Mouse (Mus musculus) spleen, postnatal 36 days (tissue): ENCODE measurements around the gene Map7d1.

Source experiments
- DNase-seq, 2 experiments: peaks; one replicate each; pipeline ENCODE4 v3.0.0; 2022; ENCODE audit warnings: low spot score in 2 of 2, mixed read lengths in 1 of 2

The Map7d1 gene

GRCm38 (mm10) chr4:126202303-126203181 is 53.6 kb downstream of the Map7d1 start, which contains the start of gene Thrap3:
Thrap3 (minus strand) TSS chr4:126202760.
- peak; percentile 99 to 100 for DNase-seq

- peak; percentile 23 to 58 for DNase-seq
Measured at GRCm38 (mm10) chr4:126201514-126202302, 54.4 kb downstream of the Map7d1 start.

GRCm38 (mm10) chr4:126200656-126201055 is 55.5 kb downstream of the Map7d1 start:
- no peak for DNase-seq

GRCm38 (mm10) chr4:126200036-126200435 is 56.1 kb downstream of the Map7d1 start:
- DNase-seq = no peak

- DNase-seq = no peak
Measured at GRCm38 (mm10) chr4:126199556-126199955, 56.6 kb downstream of the Map7d1 start.

GRCm38 (mm10) chr4:126197485-126197884 is 58.7 kb downstream of the Map7d1 start:
- DNase-seq = peak in 1 of 2 experiments; percentile 17

GRCm38 (mm10) chr4:126194916-126195315 is 61.2 kb downstream of the Map7d1 start:
- DNase-seq = no peak

- no peak for DNase-seq
Measured at GRCm38 (mm10) chr4:126194216-126194615, 61.9 kb downstream of the Map7d1 start.

GRCm38 (mm10) chr4:126190636-126191035 is 65.5 kb downstream of the Map7d1 start:
- no peak for DNase-seq

- DNase-seq = no peak
Measured at GRCm38 (mm10) chr4:126187096-126187495, 69.0 kb downstream of the Map7d1 start.

- no peak for DNase-seq
Measured at GRCm38 (mm10) chr4:126183034-126183433, 73.1 kb downstream of the Map7d1 start.
